Mouse (Mus musculus) kidney, embryonic 16.5 days (tissue): ENCODE measurements around the gene Foxo1. TPM values are rescaled to one million over a fixed set of nuclear protein-coding genes. Genes with fewer than 3 reads are reported as not detected.

Experiments
- ATAC-seq: fragments of 200-750 bp; cut with Nextera tagmentation; 2 replicates; pipeline ENCODE4 v1.8.0; 2017; ENCODE audit warnings: moderate TSS enrichment; ENCODE audit not compliant: low FRiP score, low TSS enrichment
- H3K27ac ChIP-seq: fragments of 300-500 bp; sonication (generic); 2 replicates; pipeline ENCODE4 v1.5.1; 2014; ENCODE audit warnings: low read length
- H3K27me3 ChIP-seq: fragments of 300-500 bp; sonication (generic); 2 replicates; pipeline ENCODE4 v1.6.1; 2014; ENCODE audit warnings: low read length, control low read depth, mixed read lengths; ENCODE audit not compliant: insufficient read depth
- H3K36me3 ChIP-seq: fragments of 300-500 bp; sonication (generic); 2 replicates; pipeline ENCODE4 v1.6.1; 2014; ENCODE audit warnings: low read length, control low read depth, mixed read lengths; ENCODE audit not compliant: insufficient read depth
- H3K4me1 ChIP-seq: fragments of 300-500 bp; sonication (generic); 2 replicates; pipeline ENCODE4 v1.6.1; 2014; ENCODE audit warnings: low read length, control low read depth, mixed read lengths; ENCODE audit not compliant: insufficient read depth
- H3K4me2 ChIP-seq: fragments of 300-500 bp; sonication (generic); replicated peaks from 2 replicates; pipeline ENCODE4 v1.6.1; 2014; ENCODE audit warnings: low read depth, low read length
- H3K4me3 ChIP-seq: fragments of 300-500 bp; sonication (generic); 2 replicates; pipeline ENCODE4 v1.5.1; 2014; ENCODE audit warnings: mild to moderate bottlenecking, low read length
- H3K9ac ChIP-seq: fragments of 300-500 bp; sonication (generic); replicated peaks from 2 replicates; pipeline ENCODE4 v1.6.1; 2014; ENCODE audit warnings: low read length
- H3K9me3 ChIP-seq: fragments of 300-500 bp; sonication (generic); 2 replicates; pipeline ENCODE4 v1.6.1; 2016; ENCODE audit warnings: low read length, control low read depth
- WGBS: fragments of 180-500 bp; shearing (Covaris S2); extraction: QIAGEN DNeasy Blood & Tissue Kit; methylation state at CpG from one replicate; pipeline ENCODE4 v1.1.7; 2014; 5-methylcytosine and 5-hydroxymethylcytosine counted together
- polyA plus RNA-seq: library from polyadenylated mRNA; unstranded; fragments of >200 nt; fragmentation: Nextera tagmentation; extraction: Ambion mirVana; gene quantifications from 2 replicates; pipeline ENCODE4 v1.2.1, GENCODE M21; 2015

Gene Foxo1
- polyA plus RNA-seq, 1 experiment from 2014 or later: 5.9 TPM

DNA sequence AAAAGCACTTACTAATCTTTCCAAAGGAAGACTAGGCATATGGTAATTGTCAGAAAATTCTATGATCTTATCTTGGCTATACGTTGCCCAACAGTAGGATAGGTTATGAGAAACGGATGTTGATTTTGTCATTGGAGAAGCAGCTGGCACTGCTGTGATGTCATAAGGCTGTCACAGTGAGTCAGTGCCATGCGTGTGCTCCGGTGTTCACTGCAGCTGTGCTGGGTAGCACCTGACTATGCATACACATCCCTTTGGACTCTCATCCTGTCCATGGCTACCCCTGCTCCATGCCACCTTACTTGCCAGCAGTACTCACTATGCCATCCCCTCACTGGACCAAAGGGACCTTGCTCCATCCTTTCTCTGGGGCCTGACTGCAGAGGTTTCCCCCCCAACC is 30.5 kb downstream of the Foxo1 start:
- no peaks in the 10 kb centered on the region for H3K9me3 ChIP-seq
- no peaks in the 10 kb centered on the region for H3K36me3 ChIP-seq
- H3K4me2 ChIP-seq: no peak overlapping the region
- no peak overlapping the region for H3K4me3 ChIP-seq
- no peak for ATAC-seq
- H3K9ac ChIP-seq: no peak overlapping the region
- no peak overlapping the region for H3K27ac ChIP-seq
- peaks cover 19% of the 10 kb centered on the region for H3K4me1 ChIP-seq
- no peaks in the 10 kb centered on the region for H3K27me3 ChIP-seq
- 69% methylated on average over 4 of the region's 4 CpGs for WGBS

DNA sequence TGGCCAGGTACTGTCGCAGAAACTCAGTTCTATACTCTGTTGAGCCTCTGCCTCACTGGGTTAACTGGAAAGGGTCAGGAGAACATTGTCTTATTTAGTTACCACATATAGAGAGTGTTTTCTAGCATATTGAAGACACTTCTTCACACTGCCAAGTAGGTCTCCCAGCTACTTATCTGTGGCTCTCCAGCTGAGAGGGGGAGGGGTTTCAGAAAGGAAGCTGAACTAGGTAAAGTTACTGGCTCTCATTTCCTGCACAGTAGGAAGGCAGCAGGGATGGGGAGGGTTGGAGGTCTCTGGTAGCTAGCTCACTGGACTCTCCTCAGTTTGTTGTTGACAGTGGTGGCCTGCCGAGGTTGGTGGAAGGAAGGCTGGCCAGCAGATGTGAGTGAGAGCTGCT is 31.2 kb downstream of the Foxo1 start:
- no peak overlapping the region for H3K4me2 ChIP-seq
- H3K4me3 ChIP-seq: no peak overlapping the region
- 0 out of 2 replicates have a peak, but pooled peaks have one; percentile 27 for ATAC-seq
- WGBS: 55% methylated on average over 2 of the region's 2 CpGs
- H3K9ac ChIP-seq: no peak overlapping the region
- H3K4me1 ChIP-seq: peaks cover 14% of the 10 kb centered on the region; the same call in 1 of the 2 replicates
- H3K27me3 ChIP-seq: no peaks in the 10 kb centered on the region
- no peaks in the 10 kb centered on the region for H3K36me3 ChIP-seq
- no peak overlapping the region for H3K27ac ChIP-seq
- H3K9me3 ChIP-seq: no peaks in the 10 kb centered on the region

DNA sequence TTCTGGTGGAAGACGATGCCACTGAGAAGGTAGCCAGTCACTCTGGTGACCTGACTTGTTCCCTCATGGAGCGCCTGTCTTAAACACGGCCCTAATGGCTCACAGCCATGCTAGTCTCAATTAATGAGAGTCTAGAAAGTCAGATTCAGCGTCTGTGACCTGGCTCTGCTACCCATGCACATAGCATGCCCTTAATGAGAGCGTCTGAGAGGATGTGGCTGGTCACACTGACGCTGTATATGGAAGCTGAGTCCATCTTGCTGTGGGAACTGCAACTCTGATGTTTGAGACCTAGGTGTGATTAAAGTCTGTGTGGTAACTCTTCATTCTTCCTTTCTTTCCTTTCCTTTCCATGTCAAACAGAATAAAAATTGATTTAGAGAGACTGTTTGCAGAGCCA is 32.4 kb downstream of the Foxo1 start:
- Histone ChIP-seq H3K4me1 (peaks cover 14% of the 10 kb centered on the region; the same call in 1 of the 2 replicates), H3K27ac (no peak overlapping the region), H3K9me3 (no peaks in the 10 kb centered on the region), H3K4me3 (no peak overlapping the region), H3K4me2 (no peak overlapping the region), H3K36me3 (no peaks in the 10 kb centered on the region), H3K9ac (no peak overlapping the region), H3K27me3 (no peaks in the 10 kb centered on the region)
- no peak for ATAC-seq
- WGBS: 66% methylated on average over 6 of the region's 6 CpGs

DNA sequence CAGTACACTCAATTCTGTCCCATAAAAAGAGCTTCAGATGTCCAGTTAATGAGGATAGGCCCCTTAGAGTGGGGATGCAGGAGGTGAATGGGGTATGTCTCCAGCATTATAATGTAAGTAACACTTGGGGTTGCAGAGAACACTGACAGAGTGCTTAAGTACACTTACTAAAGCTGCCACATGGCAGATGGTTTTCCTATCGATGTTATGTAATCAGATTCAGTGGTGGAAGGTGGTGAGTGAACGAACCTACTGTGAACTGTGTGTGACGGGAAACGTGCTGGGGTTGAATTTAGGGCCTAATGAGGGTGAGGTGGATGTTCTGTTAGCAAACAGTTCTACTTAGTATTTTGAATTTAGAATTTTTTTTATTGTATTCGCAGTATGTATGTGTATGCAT is 35.2 kb downstream of the Foxo1 start:
- 80% methylated on average over 5 of the region's 5 CpGs for WGBS
- no peak overlapping the region for H3K9ac ChIP-seq
- no peaks in the 10 kb centered on the region for H3K9me3 ChIP-seq
- H3K4me3 ChIP-seq: no peak overlapping the region
- no peak overlapping the region for H3K4me2 ChIP-seq
- H3K27me3 ChIP-seq: no peaks in the 10 kb centered on the region
- peaks cover 14% of the 10 kb centered on the region; the same call in 1 of the 2 replicates for H3K4me1 ChIP-seq
- ATAC-seq: no peak
- H3K36me3 ChIP-seq: no peaks in the 10 kb centered on the region
- no peak overlapping the region for H3K27ac ChIP-seq

DNA sequence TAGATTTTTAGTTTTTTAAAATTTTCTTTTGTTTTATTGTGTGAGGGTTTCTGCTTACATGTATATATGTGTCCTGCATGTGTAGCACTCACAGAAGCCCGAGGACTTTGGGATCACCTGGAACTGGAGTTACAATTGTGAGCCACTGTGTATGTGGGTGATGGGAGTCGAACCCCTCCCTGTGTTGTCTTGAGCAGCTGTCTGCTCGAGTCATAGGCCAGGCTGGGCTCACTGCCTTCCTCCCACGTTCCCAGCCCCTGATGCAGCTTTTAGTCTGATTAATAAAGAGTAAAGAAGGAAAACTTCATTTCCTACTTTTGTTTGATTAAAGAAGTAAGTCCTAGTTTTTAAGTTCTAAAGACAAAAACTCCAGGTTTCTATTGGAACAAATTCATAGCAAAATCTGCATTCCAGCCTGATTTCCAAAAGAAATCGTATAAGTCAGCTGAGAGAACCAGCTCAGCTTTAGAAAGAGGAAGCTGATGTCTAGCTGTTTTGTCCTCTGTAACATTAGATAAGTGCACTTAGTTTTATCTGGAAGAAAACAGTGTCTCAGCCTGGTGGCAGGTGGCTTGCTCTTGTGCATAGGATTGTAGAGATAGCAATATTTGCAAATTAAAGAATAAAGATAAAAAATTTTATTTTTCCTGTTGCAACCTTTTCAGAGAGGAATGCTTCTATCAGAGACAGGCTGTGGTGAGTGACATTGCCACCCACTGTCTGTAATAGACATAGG is 40.6 kb downstream of the Foxo1 start:
- Histone ChIP-seq H3K27me3 (no peaks in the 10 kb centered on the region), H3K9ac (no peak overlapping the region), H3K9me3 (no peaks in the 10 kb centered on the region), H3K27ac (no peak overlapping the region), H3K4me3 (no peak overlapping the region), H3K4me1 (no peaks in the 10 kb centered on the region), H3K36me3 (no peaks in the 10 kb centered on the region), H3K4me2 (no peak overlapping the region)
- 40% methylated on average over 5 of the region's 5 CpGs for WGBS
- ATAC-seq: no peak

DNA sequence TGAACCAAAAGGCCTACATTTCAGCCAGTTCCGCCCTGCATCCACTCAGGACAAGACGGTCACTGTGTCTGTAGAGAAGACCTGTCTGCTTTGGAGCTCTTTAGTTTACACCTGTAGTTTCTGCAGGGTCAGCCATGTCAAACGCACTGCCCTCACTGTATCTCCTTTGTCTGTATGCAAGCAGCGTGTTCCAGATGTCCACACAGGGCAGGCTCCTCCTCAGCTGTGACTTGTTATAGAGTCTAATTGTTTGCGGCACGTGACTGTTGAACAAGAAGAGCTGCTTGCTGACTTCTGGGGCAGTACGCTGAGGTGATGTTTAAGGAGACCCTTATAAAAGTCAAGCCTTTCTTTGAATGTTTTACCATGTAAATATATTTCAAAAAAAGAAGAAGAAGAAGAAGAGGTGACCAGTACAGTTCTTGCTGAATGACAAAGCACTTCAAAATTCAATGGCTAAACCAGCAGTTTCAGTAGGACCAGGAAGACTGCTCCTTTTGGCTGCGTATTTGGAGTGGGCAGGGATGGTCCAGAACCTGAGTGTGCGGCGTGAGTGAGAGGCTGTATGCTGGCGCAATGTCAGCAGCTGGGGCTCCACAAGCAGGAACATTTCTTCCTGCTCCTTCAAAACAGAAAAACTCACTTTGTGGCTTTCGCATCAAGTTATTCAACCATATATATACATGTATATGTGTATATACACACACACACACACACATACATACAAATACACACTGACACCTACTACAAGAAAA is 52.6 kb downstream of the Foxo1 start:
- Histone ChIP-seq H3K9ac (no peak overlapping the region), H3K27ac (no peak overlapping the region), H3K4me3 (no peak overlapping the region), H3K27me3 (no peaks in the 10 kb centered on the region), H3K36me3 (no peaks in the 10 kb centered on the region), H3K4me1 (peaks cover 13% of the 10 kb centered on the region), H3K4me2 (no peak overlapping the region), H3K9me3 (no peaks in the 10 kb centered on the region)
- ATAC-seq: no peak
- 92% methylated on average over 12 of the region's 12 CpGs for WGBS

DNA sequence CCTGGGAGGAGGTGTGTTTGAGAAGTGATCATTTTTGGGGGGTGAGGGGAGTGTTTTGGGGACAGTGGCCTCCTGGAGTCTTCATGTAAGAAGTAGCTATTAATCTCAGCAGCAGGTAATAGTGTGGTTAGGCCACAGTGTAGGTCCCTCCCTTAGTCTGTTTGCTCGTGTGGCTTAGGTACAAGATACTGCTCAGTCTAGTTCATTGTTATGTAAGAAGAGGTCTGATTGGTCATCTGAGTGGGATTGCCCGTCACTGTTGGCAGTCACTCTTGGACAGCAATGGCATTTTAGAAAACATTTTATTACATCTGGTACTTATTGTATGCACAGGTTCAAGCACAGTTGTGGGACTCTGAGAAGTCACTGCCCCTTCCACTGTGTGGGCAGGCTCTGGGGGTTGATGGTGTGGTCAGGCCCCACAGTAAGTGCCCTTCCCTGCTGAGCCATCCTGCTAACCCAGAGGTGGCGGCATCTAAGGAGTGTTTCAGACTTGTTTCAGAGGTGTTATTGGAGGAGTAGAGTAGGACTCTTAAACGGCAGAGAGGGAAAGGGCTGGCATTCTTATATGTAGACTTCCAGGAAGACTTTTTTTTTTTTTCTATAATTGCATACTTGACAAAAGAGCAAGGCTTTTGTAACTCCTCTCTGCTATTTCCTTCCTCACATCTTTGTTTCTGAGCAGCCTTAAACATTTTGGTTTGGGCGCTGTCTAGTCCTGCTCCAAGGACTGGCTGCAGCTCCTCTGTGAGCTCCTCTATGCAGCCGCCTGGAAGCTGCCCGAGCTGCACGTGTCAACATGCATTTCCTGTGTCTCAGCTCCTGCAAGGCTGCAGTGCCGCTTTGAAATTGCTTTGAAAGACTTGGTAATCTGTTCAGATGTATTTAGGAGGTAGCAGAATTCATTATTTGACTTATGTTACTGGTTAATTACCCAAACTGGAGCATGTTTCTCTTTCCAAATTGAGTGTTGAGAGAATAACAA is 54.6 kb downstream of the Foxo1 start:
- ATAC-seq: no peak; the same call in 1 of the 2 replicates
- Histone ChIP-seq H3K36me3 (no peaks in the 10 kb centered on the region), H3K4me3 (no peak overlapping the region), H3K27me3 (no peaks in the 10 kb centered on the region), H3K4me2 (no peak overlapping the region), H3K9me3 (no peaks in the 10 kb centered on the region), H3K27ac (peak overlapping the region; percentile 9; the same call in 1 of the 2 replicates), H3K9ac (no peak overlapping the region), H3K4me1 (peaks cover 16% of the 10 kb centered on the region)
- WGBS: 29% methylated on average over 9 of the region's 9 CpGs

DNA sequence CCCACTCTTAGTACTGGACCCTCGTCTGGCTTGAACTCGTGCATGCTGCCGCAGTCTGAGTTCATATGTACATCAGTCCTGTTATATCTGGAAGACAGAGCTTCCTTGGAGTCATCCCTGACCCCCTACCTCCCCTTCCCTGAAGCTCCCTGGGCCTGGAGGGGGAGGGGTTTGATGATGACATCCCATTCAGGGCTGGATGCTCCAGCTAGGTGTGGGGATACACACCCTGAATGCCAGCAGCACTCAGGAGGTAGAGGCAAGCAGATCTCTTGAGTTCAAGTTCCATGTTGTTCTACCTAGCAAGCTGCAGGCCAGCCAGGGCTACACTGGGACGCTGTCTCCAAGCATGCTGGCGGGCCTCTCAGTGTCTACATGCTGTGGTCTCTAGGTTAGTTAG is 56.9 kb downstream of the Foxo1 start:
- H3K36me3 ChIP-seq: no peaks in the 10 kb centered on the region
- WGBS: 93% methylated on average over 5 of the region's 5 CpGs
- no peak for ATAC-seq
- no peak overlapping the region for H3K4me3 ChIP-seq
- H3K9me3 ChIP-seq: no peaks in the 10 kb centered on the region
- no peak overlapping the region for H3K27ac ChIP-seq
- H3K27me3 ChIP-seq: no peaks in the 10 kb centered on the region
- H3K9ac ChIP-seq: no peak overlapping the region
- peaks cover 16% of the 10 kb centered on the region for H3K4me1 ChIP-seq
- no peak overlapping the region for H3K4me2 ChIP-seq

DNA sequence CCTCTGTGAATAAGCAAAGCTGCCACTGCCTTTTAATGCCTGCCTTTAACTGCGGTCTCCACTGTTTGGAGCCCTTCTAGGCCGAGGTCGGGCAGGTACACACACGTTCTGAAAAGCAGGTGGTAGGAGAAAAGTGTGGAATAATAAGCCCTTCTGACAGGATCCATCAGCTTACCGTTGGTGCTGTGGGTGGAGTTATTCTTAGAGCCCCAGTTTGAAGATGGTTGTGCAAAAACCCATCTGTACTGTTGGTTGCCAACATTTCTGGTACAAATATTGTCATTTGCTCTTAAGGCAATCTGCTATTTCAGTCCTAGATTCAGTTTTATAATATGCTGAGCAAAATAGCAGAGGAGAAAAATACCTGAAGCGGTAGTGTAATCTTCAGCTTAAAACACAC is 58.6 kb downstream of the Foxo1 start:
- H3K4me2 ChIP-seq: no peak overlapping the region
- H3K36me3 ChIP-seq: no peaks in the 10 kb centered on the region
- no peak overlapping the region for H3K9ac ChIP-seq
- WGBS: 90% methylated on average over 6 of the region's 6 CpGs
- peaks cover 16% of the 10 kb centered on the region for H3K4me1 ChIP-seq
- no peaks in the 10 kb centered on the region for H3K27me3 ChIP-seq
- H3K9me3 ChIP-seq: no peaks in the 10 kb centered on the region
- no peak for ATAC-seq
- H3K4me3 ChIP-seq: no peak overlapping the region
- no peak overlapping the region for H3K27ac ChIP-seq
